Mouse (Mus musculus): ENCODE data around the gene Ksr2.

- TF ChIP-seq CTCF (conservative IDR thresholded peaks at IDR 0.05 in 1 of 2, IDR thresholded peaks at IDR 0.05 in 1 of 2; ENCODE audit: low read depth in 2 of 2, low read length in 2 of 2) = no peak
- no peak for TF ChIP-seq USF2 (conservative IDR thresholded peaks at IDR 0.05; ENCODE audit: low read depth, low read length)
- no peak for TF ChIP-seq EP300 (IDR thresholded peaks at IDR 0.05; ENCODE audit: low read length)
- no peak for TF ChIP-seq GABPA (IDR thresholded peaks at IDR 0.05; ENCODE audit: insufficient replicate concordance, low read depth, low read length)
- no peak for TF ChIP-seq MAFK (IDR thresholded peaks at IDR 0.05; ENCODE audit: insufficient replicate concordance, low read length)
- no peak for TF ChIP-seq HCFC1 (IDR thresholded peaks at IDR 0.05; ENCODE audit: low read depth, low read length)
- TF ChIP-seq CHD1 (IDR thresholded peaks at IDR 0.05; ENCODE audit: low read depth, low read length) = no peak
- TF ChIP-seq CHD2 (IDR thresholded peaks at IDR 0.05; ENCODE audit: low read length) = no peak
- no peak for TF ChIP-seq TBP (conservative IDR thresholded peaks at IDR 0.05; ENCODE audit: low read depth, low read length)
- TF ChIP-seq ZC3H11A (IDR thresholded peaks at IDR 0.05; ENCODE audit: low read depth, low read length) = no peak
- no peak for TF ChIP-seq POLR2A (IDR thresholded peaks at IDR 0.05; ENCODE audit: low read depth, low read length)
- no peak for TF ChIP-seq ETS1 (conservative IDR thresholded peaks at IDR 0.05; ENCODE audit: low read depth, low read length)
- no peak for TF ChIP-seq NRF1 (IDR thresholded peaks at IDR 0.05; ENCODE audit: low read depth, low read length)
Measured at GRCm38 (mm10) chr5:117667314-117667713, 253.5 kb downstream of the Ksr2 start.
